Mouse (Mus musculus) embryonic facial prominence, embryonic 12.5 days (tissue): ENCODE data around the gene Taok1. TPM values are rescaled to one million over a fixed set of nuclear protein-coding genes. Genes with fewer than 3 reads are reported as not detected.

ENCODE experiments used
- ATAC-seq: fragments of 200-750 bp; cut with Nextera tagmentation; 2 replicates; pipeline ENCODE4 v1.8.0; 2017; ENCODE audit not compliant: insufficient number of reproducible peaks, insufficient read depth, low FRiP score, low TSS enrichment
- H3K27ac ChIP-seq: fragments of 300-500 bp; sonication (generic); 2 replicates; pipeline ENCODE4 v1.5.1; 2016; ENCODE audit warnings: mild to moderate bottlenecking
- H3K27me3 ChIP-seq: fragments of 300-500 bp; sonication (generic); 2 replicates; pipeline ENCODE4 v1.6.1; 2016; ENCODE audit warnings: mild to moderate bottlenecking, moderate library complexity
- H3K36me3 ChIP-seq: fragments of 300-500 bp; sonication (generic); 2 replicates; pipeline ENCODE4 v1.6.1; 2016; ENCODE audit warnings: mild to moderate bottlenecking
- H3K4me1 ChIP-seq: fragments of 300-500 bp; sonication (generic); 2 replicates; pipeline ENCODE4 v1.6.1; 2016
- H3K4me2 ChIP-seq: fragments of 300-500 bp; sonication (generic); replicated peaks from 2 replicates; pipeline ENCODE4 v1.6.1; 2016; ENCODE audit warnings: mild to moderate bottlenecking, moderate library complexity
- H3K4me3 ChIP-seq: fragments of 300-500 bp; sonication (generic); 2 replicates; pipeline ENCODE4 v1.5.1; 2016; ENCODE audit warnings: mild to moderate bottlenecking
- H3K9ac ChIP-seq: fragments of 300-500 bp; sonication (generic); 2 replicates; pipeline ENCODE4 v1.6.1; 2016; ENCODE audit warnings: mild to moderate bottlenecking, moderate library complexity
- H3K9me3 ChIP-seq: fragments of 300-500 bp; sonication (generic); 2 replicates; pipeline ENCODE4 v1.6.1; 2016; ENCODE audit warnings: mild to moderate bottlenecking, moderate library complexity
- WGBS: fragments of 180-500 bp; shearing (Covaris S2); methylation state at CpG from one replicate; pipeline ENCODE4 v1.1.7; 2016; 5-methylcytosine and 5-hydroxymethylcytosine counted together
- polyA plus RNA-seq: library from polyadenylated mRNA; unstranded; fragments of >200 nt; fragmentation: Nextera tagmentation; extraction: Ambion mirVana; gene quantifications from 2 replicates; pipeline ENCODE4 v1.2.1, GENCODE M21; 2016

The Taok1 gene
- polyA plus RNA-seq, 1 experiment from 2014 or later: 14.9 TPM

DNA sequence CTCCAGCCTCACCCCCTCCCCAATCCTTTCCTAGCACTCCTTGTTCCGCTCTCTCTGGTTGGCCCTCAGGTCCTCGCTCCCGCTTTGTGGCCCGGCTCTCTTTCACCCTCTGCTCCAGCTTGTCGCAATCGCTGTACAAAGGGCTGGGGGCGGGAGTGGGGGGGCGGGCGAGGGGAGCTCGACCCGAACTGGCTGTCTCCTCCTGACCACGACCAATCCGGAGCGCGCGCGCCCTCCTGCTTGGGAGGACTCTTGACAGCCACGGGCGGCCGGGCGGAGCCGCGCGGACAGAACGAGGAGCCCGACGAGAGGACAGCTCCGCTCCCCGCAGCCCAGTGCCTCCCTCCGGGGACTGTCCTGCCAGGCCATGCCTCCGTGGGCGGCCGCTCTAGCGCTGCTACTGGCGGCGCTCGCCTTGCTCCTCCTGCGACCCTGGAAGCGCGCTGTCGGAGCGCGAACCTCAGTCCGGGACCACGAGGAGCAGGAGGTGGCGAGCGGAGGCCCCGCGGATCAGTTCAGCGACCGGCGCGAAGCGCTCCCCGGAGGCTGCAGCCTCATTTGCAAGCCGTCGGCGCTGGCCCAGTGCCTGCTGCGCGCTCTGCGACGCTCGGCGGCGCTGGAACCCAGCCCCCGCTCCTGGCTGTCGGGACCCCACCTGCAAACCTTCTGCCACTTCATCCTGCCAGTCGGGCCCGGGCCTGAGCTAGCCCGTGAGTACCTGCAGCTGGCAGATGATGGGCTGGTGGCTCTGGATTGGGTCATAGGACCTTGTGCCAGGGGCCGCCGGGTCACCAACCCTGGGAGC is 92.6 kb downstream of the Taok1 start, which contains the start of gene Abhd15:
Gene Abhd15, plus strand, starts transcription at position 290 of the 805 bp plus-strand sequence.
- peak within 1 kb of the TSS; percentile 53 for H3K9ac ChIP-seq
- ATAC-seq: peak; percentile 22; the same call in 1 of the 2 replicates
- H3K4me1 ChIP-seq: peaks cover 35% of the 10 kb centered on the region
- H3K4me3 ChIP-seq: peak within 1 kb of the TSS; percentile 74
- peak within 1 kb of the TSS; percentile 98 for H3K4me2 ChIP-seq
- peaks cover 24% of the 10 kb centered on the region for H3K27me3 ChIP-seq
- H3K9me3 ChIP-seq: no peaks in the 10 kb centered on the region
- no peak within 1 kb of the TSS for H3K27ac ChIP-seq
- WGBS: under 1% methylated on average over 71 of the region's 72 CpGs
- H3K36me3 ChIP-seq: no peaks in the 10 kb centered on the region

DNA sequence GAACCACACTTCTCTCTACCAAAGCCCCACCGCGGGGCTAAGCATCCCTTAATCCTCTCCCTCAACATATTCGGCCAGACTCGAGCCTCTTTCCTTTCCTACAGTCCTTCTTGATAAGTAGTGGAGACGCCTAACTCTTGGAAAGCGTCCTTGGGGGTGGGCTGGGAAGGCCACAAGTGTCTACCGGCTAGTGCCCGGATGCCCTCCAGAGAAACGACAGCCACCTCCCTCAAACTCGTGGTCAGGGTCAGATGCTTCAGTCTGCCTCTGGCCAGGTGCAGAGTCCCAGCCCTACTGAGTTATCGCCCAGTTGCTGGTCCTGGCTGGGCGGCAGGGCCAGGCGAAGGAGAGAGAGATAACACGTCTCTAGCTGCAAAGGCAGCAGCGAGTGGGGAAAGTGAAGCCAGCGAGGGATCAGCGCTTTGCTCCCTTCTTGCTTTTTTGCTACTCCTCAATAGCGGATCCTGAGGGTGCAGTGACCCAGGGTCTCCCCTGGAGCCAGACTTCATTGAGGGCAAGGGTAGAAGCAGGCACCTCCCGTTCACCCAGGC is 93.3 kb downstream of the Taok1 start:
- Histone ChIP-seq H3K9me3 (no peaks in the 10 kb centered on the region), H3K27me3 (peaks cover 24% of the 10 kb centered on the region), H3K4me2 (peak overlapping the region; percentile 98), H3K4me3 (peak overlapping the region; percentile 74), H3K27ac (no peak overlapping the region), H3K36me3 (no peaks in the 10 kb centered on the region), H3K9ac (0 out of 2 replicates have a peak overlapping the region, but pooled peaks have one; percentile 53), H3K4me1 (peaks cover 35% of the 10 kb centered on the region)
- ATAC-seq: no peak
- whole genome bisulfite sequencing: 7% methylated on average over 19 of the region's 19 CpGs

DNA sequence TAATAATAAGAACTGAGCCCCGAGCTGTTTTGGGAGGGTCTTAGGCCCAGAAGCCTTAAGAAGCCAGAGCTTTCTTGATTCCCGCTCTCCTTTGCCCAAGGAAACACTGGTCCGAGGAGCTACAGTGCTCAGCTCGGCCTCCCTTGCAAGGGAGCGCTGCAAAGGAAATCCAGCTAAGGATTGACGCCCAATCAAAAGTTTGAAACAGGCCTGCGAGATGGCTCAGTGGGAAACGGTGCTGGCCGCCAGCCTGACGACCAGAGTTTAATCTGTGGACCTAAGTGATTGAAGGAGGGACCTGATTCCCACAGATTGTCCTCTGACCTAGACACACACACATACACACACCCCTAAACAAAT is 93.8 kb downstream of the Taok1 start:
- H3K36me3 ChIP-seq: no peaks in the 10 kb centered on the region
- no peak for ATAC-seq
- peak overlapping the region; percentile 74 for H3K4me3 ChIP-seq
- H3K27me3 ChIP-seq: peaks cover 24% of the 10 kb centered on the region
- H3K9me3 ChIP-seq: no peaks in the 10 kb centered on the region
- WGBS: 7% methylated on average over 10 of the region's 10 CpGs
- H3K4me1 ChIP-seq: peaks cover 38% of the 10 kb centered on the region
- peak overlapping the region; percentile 22; the same call in 1 of the 2 replicates for H3K9ac ChIP-seq
- no peak overlapping the region; the same call in 1 of the 2 replicates for H3K27ac ChIP-seq
- peak overlapping the region; percentile 98 for H3K4me2 ChIP-seq

DNA sequence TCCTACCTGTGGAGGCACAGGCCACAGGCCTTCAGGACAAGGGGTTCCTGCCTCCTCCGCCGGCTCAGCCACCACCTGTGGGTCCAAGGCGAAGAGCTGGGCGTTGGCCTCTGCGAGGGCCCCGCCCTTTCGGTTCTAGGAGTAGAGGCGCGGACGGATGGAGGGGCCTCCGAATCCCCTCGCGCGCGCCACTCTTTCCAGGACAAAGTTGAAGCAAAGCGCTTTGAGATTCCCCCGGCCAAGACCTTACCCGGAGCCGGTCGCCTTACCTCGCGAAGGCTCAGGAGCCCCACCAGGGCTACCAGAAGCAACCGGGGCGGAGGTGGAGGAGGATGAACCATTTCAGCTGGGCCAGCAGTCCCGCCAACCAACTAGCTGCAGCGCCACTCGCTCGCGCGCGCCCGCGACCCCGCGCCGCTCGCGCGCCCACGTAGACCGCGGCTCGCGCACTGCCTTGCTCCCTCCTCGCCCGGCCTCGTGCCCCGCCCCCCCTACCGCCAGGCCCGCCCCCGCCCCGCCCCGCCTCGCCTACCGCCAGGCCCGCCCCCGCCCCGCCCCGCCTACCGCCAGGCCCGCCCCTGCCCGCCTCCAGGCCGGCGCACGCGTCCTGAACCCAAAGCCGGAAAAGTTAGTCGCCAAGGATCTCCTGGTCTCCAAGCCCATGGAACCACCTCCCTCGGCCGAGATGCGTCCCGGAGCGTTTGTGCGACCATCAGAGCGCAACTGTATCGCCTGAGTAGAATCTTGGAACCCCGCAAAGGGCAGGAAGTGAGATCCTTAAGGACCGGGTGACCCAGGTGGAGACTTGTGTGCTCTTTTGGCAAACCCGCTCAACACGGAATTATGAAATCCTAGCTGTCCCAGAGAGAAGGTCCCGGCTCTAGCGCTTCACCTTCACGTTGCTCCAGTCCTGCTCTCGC is 94.5 kb downstream of the Taok1 start:
- 1% methylated on average over 69 of the region's 84 CpGs for WGBS

DNA sequence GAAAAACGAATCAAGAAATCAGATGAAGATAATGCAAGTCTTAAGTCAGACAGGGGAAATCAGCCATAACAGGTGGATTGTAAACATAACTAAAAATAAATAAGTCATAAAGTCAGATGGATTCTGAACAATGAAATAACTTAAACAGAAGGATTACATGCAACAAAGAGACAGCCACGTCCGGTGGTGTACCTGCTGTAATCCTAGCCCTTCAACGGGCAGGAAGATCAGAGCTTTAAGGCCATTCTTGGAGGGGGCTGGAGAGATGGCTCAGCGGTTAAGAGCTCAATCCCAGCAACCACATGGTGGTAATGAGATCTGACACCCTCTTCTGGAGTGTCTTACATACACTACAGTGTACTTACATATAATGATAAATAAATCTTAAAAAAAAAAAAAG is 96.3 kb downstream of the Taok1 start:
- H3K9ac ChIP-seq: no peak overlapping the region
- H3K36me3 ChIP-seq: peaks cover 12% of the 10 kb centered on the region
- no peak overlapping the region for H3K4me2 ChIP-seq
- peaks cover 21% of the 10 kb centered on the region for H3K27me3 ChIP-seq
- H3K9me3 ChIP-seq: no peaks in the 10 kb centered on the region
- no peak for ATAC-seq
- 70% methylated on average over 5 of the region's 5 CpGs for WGBS
- H3K27ac ChIP-seq: no peak overlapping the region
- peaks cover 47% of the 10 kb centered on the region for H3K4me1 ChIP-seq
- no peak overlapping the region for H3K4me3 ChIP-seq

More for the DNA sequence above, 94.5 kb downstream of the Taok1 start:
- H3K27me3 ChIP-seq: peaks cover 24% of the 10 kb centered on the region
- peak overlapping the region; percentile 98 for H3K4me2 ChIP-seq
- ATAC-seq: peak; percentile 35; the same call in 1 of the 2 replicates
- H3K27ac ChIP-seq: peak overlapping the region; percentile 75
- H3K9me3 ChIP-seq: no peaks in the 10 kb centered on the region
- peak overlapping the region; percentile 74 for H3K4me3 ChIP-seq
- peaks cover 44% of the 10 kb centered on the region for H3K4me1 ChIP-seq
- H3K9ac ChIP-seq: peak overlapping the region; percentile 77
- no peaks in the 10 kb centered on the region for H3K36me3 ChIP-seq

DNA sequence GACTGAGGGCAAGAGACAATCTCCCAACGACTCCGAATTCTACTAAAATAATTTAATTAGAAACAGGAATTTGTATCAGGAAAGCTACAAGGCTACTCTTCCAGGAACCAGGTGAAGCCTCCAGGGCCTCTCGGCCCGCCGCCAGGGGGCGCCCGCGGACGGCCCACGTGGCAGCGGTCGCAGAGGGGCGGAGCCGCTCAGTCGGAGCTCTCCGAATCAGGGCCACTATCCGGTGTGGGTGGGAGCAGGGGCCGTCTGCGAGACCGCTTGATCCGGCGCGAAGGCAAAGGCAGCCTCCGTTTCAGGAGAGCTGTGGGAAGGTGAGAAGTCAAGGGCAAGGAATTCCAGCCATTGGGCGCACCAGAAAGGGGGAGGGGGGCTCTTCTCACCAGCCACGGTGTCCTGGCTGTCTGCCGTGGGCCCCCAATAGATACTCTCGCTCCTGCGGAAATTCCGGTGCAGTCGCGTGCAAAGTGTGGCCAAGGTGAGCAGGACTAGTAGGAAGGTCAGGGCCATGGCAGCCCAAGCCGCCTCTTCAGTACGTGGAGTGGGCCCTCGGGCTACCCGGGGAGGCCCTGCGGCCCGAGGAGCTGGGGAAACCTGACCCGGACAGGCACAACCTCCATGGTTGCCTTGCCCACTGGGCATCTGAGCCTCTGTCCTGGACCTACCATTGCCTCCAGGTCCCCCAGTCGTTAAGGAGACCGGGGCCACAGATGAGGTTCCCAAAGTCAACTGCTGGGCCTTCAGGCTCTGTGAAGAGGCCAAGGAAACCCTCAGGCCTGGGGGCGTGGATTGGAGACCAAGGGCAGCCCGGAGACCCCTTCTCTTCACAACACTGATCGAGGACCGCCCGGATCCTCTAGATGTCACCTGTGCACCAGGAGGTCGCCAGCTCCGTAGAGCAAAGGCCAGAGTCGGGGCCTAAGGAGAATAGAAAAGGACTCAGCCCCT is 99.3 kb downstream of the Taok1 start:
- H3K9ac ChIP-seq: peak overlapping the region; percentile 48
- WGBS: 18% methylated on average over 49 of the region's 49 CpGs
- H3K36me3 ChIP-seq: peaks cover 42% of the 10 kb centered on the region

DNA sequence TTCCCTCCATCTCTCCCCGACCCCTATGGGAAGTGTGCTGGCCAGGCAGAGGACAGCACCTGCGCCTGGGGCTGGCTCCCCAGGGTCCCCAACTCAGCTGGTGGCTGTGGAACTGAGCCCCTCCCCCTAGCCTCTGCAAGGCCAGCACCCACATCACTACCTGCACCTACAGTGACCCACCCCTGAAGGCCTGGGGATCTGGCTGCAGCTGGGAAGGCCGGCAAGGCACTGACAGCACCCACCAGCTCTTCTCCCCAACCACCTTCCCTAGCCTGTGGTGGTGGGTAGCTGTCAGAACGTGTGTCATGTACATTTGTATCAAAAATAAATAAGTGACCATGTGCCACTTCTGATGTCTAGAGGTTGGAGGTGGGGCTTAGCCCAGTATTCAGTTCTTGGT is 100.2 kb downstream of the Taok1 start:
- Histone ChIP-seq H3K36me3 (peaks cover 51% of the 10 kb centered on the region), H3K4me2 (no peak overlapping the region), H3K27ac (no peak overlapping the region), H3K27me3 (no peaks in the 10 kb centered on the region), H3K9me3 (no peaks in the 10 kb centered on the region), H3K4me3 (no peak overlapping the region), H3K9ac (no peak overlapping the region), H3K4me1 (peaks cover 18% of the 10 kb centered on the region)
- WGBS: 76% methylated on average over 4 of the region's 4 CpGs
- ATAC-seq: no peak

More for the DNA sequence above, 99.3 kb downstream of the Taok1 start:
- H3K27me3 ChIP-seq: no peaks in the 10 kb centered on the region
- no peaks in the 10 kb centered on the region for H3K9me3 ChIP-seq
- ATAC-seq: peak; percentile 49; the same call in 1 of the 2 replicates
- peak overlapping the region; percentile 72 for H3K27ac ChIP-seq
- H3K4me2 ChIP-seq: peak overlapping the region; percentile 72
- peak overlapping the region; percentile 37 for H3K4me3 ChIP-seq
- peaks cover 20% of the 10 kb centered on the region for H3K4me1 ChIP-seq

DNA sequence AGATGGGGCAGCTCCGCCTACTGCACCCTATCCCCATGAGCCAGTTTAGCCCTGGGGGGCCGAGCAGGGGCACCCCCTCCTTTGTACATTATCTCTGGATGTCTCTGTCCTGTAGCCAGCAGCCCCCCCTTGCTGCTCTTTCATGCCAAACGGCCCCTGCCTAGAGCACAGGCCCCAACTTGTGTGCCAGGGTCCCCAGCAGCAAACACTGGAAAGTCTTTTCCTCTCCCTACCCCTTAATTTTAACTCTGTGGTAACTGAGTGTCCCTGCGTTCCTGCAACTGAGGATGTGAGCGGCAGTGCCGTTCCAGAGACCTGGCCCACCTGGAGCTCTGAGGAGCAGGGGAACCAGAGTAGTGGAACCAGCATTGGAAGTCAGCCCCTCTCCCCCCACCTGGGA is 100.7 kb downstream of the Taok1 start:
- Histone ChIP-seq H3K4me1 (peaks cover 15% of the 10 kb centered on the region), H3K4me2 (no peak overlapping the region), H3K36me3 (peaks cover 56% of the 10 kb centered on the region), H3K9ac (no peak overlapping the region), H3K4me3 (no peak overlapping the region), H3K27ac (no peak overlapping the region), H3K27me3 (no peaks in the 10 kb centered on the region), H3K9me3 (no peaks in the 10 kb centered on the region)
- ATAC-seq: no peak
- WGBS: 82% methylated on average over 6 of the region's 6 CpGs

DNA sequence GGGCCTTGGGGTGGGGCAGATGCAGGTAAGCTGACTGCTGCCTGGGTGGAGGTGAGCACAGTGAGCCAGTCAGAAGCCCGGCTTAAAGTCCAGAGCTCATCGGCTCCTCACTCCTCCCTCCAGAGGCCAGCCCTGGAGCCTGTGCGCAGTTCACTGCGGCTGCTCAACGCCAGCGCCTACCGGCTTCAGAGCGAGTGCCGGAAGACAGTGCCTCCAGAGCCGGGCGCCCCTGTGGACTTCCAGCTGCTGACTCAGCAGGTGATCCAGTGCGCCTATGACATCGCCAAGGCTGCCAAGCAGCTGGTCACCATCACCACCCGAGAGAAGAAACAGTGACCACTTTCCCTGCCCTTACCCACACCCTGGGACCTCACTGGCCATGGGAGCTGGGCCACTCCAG is 101.3 kb downstream of the Taok1 start:
- H3K27ac ChIP-seq: no peak overlapping the region
- H3K27me3 ChIP-seq: no peaks in the 10 kb centered on the region
- ATAC-seq: no peak
- peaks cover 12% of the 10 kb centered on the region for H3K4me1 ChIP-seq
- peaks cover 57% of the 10 kb centered on the region for H3K36me3 ChIP-seq
- 82% methylated on average over 14 of the region's 14 CpGs for WGBS
- no peak overlapping the region for H3K4me3 ChIP-seq
- H3K9me3 ChIP-seq: no peaks in the 10 kb centered on the region
- H3K4me2 ChIP-seq: no peak overlapping the region
- no peak overlapping the region for H3K9ac ChIP-seq

DNA sequence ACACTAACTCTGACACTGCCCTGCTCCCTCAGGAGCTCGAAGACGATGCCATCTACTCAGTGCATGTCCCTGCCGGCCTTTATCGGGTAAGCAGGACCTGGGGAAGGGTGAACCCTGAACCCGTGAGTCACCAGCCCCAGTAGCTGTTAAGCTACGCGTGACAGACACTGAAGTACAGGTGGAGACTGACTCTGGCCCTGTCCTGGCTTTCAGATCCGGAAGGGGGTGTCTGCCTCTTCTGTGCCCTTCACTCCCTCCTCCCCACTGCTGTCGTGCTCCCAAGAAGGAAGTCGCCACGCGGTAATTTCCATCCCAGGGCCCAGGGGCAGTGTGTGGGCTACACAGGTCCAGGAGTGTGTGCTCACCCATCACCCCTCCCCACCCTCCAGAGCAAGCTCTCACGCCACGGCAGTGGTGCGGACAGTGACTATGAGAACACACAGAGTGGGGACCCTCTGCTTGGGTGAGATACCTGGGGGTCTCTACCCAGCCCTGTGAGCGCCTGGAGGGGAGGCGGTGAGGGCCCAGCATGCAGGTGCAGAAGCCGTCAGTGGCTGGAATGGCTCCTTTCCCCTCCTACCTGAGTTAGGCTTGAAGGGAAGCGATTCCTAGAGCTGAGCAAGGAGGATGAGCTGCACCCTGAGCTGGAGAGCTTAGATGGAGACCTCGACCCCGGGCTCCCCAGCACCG is 102.2 kb downstream of the Taok1 start:
- H3K9me3 ChIP-seq: no peaks in the 10 kb centered on the region
- no peak overlapping the region for H3K4me2 ChIP-seq
- peaks cover 15% of the 10 kb centered on the region for H3K4me1 ChIP-seq
- peaks cover 63% of the 10 kb centered on the region for H3K36me3 ChIP-seq
- WGBS: 90% methylated on average over 22 of the region's 22 CpGs
- no peak overlapping the region for H3K9ac ChIP-seq
- no peaks in the 10 kb centered on the region for H3K27me3 ChIP-seq
- no peak overlapping the region for H3K27ac ChIP-seq
- no peak for ATAC-seq
- no peak overlapping the region for H3K4me3 ChIP-seq
